Mouse (Mus musculus) cerebellum, adult 2 months (tissue): ENCODE data around the gene Itprip.

Experiments used
- CTCF ChIP-seq: fragments of 200-500 bp; IDR thresholded peaks from 2 replicates; pipeline ENCODE4 v1.5.1; 2011; ENCODE audit warnings: low read depth, mild to moderate bottlenecking, control low read depth, low read length, moderate library complexity, borderline replicate concordance; ENCODE audit not compliant: insufficient read depth
- POLR2A ChIP-seq: fragments of 200-500 bp; IDR thresholded peaks from 2 replicates; pipeline ENCODE4 v1.6.1; 2011; ENCODE audit warnings: low read length, control low read depth, borderline replicate concordance; ENCODE audit not compliant: insufficient read depth

GRCm38 (mm10) chr19:47939361-47939760 lies 20.3 kb upstream of the Itprip start:
- no peak for TF ChIP-seq CTCF
- no peak for TF ChIP-seq POLR2A
